Mouse (Mus musculus) spleen, adult 2 months (tissue): Measurements from ENCODE around the gene Cerk. TPM values are rescaled to one million over a fixed set of nuclear protein-coding genes. Genes with fewer than 3 reads are reported as not detected.
"Not testable (repeated sequence)": the region's sequence is repeated elsewhere in the genome, so short reads cannot be mapped to it uniquely, and the experiment has no call there.

Source experiments
- DNase-seq, 2 experiments: peaks; one replicate each; pipeline versions ENCODE4 v3.0.0 to v3.0.0-alpha.2; 2012 to 2021; ENCODE audit warnings: low spot score in 2 of 2, low read depth in 1 of 2
- H3K27ac ChIP-seq: fragments of 200-500 bp; 2 replicates; pipeline ENCODE4 v1.5.1; 2012; ENCODE audit warnings: low read length, inconsistent platforms; ENCODE audit not compliant: insufficient read depth
- H3K27me3 ChIP-seq: fragments of 200-500 bp; 2 replicates; pipeline ENCODE4 v1.6.1; 2012; ENCODE audit warnings: mild to moderate bottlenecking, moderate library complexity, low read length, inconsistent platforms; ENCODE audit not compliant: control insufficient read depth, insufficient read depth
- H3K36me3 ChIP-seq: fragments of 200-500 bp; 2 replicates; pipeline ENCODE4 v1.6.1; 2012; ENCODE audit warnings: mild to moderate bottlenecking, low read length, inconsistent platforms; ENCODE audit not compliant: control insufficient read depth, insufficient read depth
- H3K4me1 ChIP-seq: fragments of 200-500 bp; 2 replicates; pipeline ENCODE4 v1.6.1; 2011; ENCODE audit warnings: inconsistent platforms; ENCODE audit not compliant: control insufficient read depth, insufficient read depth, insufficient read length
- H3K4me3 ChIP-seq: fragments of 200-500 bp; 2 replicates; pipeline ENCODE4 v1.5.1; 2011; ENCODE audit warnings: mild to moderate bottlenecking, inconsistent platforms; ENCODE audit not compliant: insufficient read depth, insufficient read length; ENCODE audit errors: extremely low read depth
- CTCF ChIP-seq: fragments of 200-500 bp; IDR thresholded peaks from 2 replicates; pipeline ENCODE4 v1.5.1; 2011; ENCODE audit warnings: mild to moderate bottlenecking, inconsistent platforms; ENCODE audit not compliant: insufficient read depth, insufficient read length, insufficient replicate concordance; ENCODE audit errors: extremely low read depth
- POLR2A ChIP-seq: fragments of 200-500 bp; IDR thresholded peaks from 2 replicates; pipeline ENCODE4 v1.6.1; 2011; ENCODE audit warnings: low read depth, low read length, inconsistent platforms
- WGBS: fragments of 180-500 bp; shearing (Covaris S2); methylation state at CpG from one replicate; pipeline ENCODE4 v1.1.7; 2018; 5-methylcytosine and 5-hydroxymethylcytosine counted together
- polyA plus RNA-seq: library from polyadenylated mRNA; depleted of rRNA; stranded (reverse); fragments of >200 nt; gene quantifications from 2 replicates; pipeline ENCODE4 v1.2.3, GENCODE M21; 2012

Gene Cerk
- polyA plus RNA-seq, 1 experiment = 64.4 TPM

GRCm38 (mm10) chr15:86229088-86229487 lies 43.1 kb upstream of the Cerk start:
- TF ChIP-seq CTCF (no peak), POLR2A (no peak)
- WGBS = 93% methylated on average over 8 of the region's 8 CpGs
- no peaks in the 10 kb centered on the region for H3K36me3 ChIP-seq
- H3K4me1 ChIP-seq = peaks cover 5% of the 10 kb centered on the region; the same call in 1 of the 2 replicates
- no peaks in the 10 kb centered on the region for H3K27me3 ChIP-seq
- H3K4me3 ChIP-seq = no peak overlapping the region
- H3K27ac ChIP-seq = no peak overlapping the region
- no peak for DNase-seq

DNA sequence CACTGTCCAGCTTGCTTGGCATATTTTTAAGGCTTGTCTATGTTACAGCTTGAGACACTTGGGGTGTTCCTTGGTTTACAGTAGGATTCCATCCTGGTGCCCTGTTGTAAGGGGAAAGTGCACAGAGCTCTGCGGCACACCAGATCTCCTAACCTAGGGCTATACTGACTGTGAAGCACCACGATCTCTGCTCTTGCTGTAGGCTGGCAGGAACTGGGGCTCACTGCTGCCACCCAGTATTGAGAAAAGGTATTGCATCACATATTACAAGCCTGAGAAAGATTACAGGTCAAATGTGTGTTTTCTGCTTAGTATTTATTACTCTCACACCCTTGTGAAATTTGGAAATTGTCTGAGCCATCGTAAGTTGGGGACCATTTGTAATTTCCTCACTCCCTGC lies 42.2 kb upstream of the Cerk start:
- DNase-seq = peak in 1 of 2 experiments; percentile 46
- Histone ChIP-seq H3K4me1 (peaks cover 5% of the 10 kb centered on the region; the same call in 1 of the 2 replicates), H3K27ac (no peak overlapping the region), H3K4me3 (no peak overlapping the region), H3K36me3 (no peaks in the 10 kb centered on the region), H3K27me3 (no peaks in the 10 kb centered on the region)
- WGBS = 30% methylated on average over 3 of the region's 3 CpGs
- peak; percentile 44; the same call in 1 of the 2 replicates for TF ChIP-seq CTCF
- no peak for TF ChIP-seq POLR2A

DNA sequence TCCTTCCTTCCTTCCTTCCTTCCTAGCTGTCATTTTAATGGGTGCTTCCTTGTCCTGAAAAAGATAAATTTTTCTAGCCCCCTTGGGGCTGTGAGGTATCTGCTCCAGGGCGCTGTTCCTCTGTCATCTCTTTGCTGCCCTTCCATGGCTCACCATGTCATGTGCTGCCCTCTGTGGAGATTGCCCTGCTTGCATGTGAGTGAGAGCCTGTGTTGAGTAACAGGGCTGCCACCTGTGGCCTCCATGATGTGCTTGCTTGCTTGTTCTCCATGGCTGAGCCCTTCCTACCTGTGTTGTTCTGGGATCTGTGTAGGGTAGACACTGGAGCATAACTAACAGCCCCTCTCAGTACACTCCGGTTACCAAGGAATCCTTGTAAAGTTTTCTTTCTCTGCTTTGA lies 41.0 kb upstream of the Cerk start:
- Histone ChIP-seq H3K27ac (no peak overlapping the region), H3K4me3 (no peak overlapping the region), H3K27me3 (no peaks in the 10 kb centered on the region), H3K4me1 (peaks cover 5% of the 10 kb centered on the region; the same call in 1 of the 2 replicates), H3K36me3 (no peaks in the 10 kb centered on the region)
- TF ChIP-seq POLR2A (no peak), CTCF (no peak)
- WGBS = 88% methylated on average over 2 of the region's 2 CpGs
- no peak for DNase-seq

DNA sequence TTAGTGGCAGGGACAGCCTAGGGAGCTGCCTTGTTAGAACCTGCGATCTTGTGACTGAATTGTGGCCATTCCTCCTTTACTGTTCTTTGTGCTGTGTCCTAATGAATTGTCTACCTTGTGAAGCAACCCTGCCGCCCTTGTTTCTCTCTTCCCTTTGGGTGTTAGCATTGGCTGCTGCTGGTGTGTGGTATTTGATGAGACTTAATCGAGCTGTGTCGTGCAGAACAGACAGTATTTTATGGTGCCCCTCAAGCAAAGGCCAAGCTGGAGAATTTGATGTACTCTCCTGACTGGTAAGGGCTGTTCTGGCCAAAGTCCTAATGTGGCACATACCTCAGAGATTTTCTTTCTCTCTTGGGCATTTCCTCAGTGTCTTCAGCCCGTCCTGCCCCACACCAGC lies 40.3 kb upstream of the Cerk start:
- whole genome bisulfite sequencing = 87% methylated on average over 5 of the region's 5 CpGs
- Histone ChIP-seq H3K27ac (no peak overlapping the region), H3K27me3 (no peaks in the 10 kb centered on the region), H3K4me3 (no peak overlapping the region), H3K4me1 (peaks cover 3% of the 10 kb centered on the region; the same call in 1 of the 2 replicates), H3K36me3 (no peaks in the 10 kb centered on the region)
- TF ChIP-seq CTCF (no peak), POLR2A (no peak)
- no peak for DNase-seq

DNA sequence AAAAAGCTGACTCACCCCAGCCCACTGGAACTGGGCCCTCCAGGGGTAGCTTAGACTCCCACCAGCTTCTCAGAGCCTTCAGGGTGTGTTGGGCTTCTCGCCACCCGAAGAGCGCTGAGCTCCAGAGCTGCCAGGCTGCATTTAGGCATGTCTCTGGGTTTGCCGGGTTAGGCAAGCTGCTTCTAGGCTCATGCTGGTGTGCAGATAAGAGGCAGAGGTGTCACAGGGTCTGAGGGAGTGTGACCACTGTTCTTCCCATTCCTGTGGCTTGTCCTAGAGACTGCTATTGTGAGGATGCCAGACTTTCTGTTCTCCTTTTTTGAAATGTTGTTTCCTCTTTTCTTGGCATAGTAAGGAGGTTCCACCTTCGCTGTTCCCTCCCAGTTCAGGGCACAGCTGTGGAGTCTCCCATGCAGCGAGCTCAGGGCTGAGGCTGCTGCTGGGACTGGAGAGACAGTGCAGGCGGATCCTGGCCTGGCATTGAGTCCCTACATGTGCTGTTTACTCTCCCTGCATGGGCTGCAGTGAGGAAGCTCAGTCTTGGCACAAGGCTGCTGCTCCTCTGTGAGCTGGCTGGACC lies 39.1 kb upstream of the Cerk start:
- 37% methylated on average over 7 of the region's 7 CpGs for WGBS
- H3K4me1 ChIP-seq = peaks cover 3% of the 10 kb centered on the region; the same call in 1 of the 2 replicates

DNA sequence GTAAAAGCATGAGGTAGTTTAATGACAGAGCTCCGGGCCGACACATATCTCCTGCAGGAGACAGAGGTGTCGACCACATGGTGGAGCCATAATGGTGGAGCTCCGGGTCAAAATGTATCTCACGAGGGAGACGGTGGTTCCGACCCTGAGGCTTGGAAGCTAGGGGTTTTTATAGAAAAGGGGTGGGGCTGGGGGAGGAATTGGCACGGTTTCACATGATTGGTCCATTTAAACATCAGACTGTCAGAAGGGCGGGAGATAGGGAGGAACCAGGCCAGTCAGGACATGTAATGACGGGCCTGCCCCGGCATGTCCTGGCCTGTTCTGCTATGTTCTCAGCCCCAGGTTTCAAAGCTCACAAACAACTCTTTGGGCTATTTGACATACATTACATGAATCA lies 36.0 kb upstream of the Cerk start:
- 91% methylated on average over 11 of the region's 11 CpGs for WGBS
- H3K36me3 ChIP-seq, H3K4me1 ChIP-seq, H3K27ac ChIP-seq, H3K4me3 ChIP-seq, DNase-seq, H3K27me3 ChIP-seq: not testable (repeated sequence)

More for the DNA sequence above, 39.1 kb upstream of the Cerk start:
- no peaks in the 10 kb centered on the region for H3K27me3 ChIP-seq
- DNase-seq = no peak
- TF ChIP-seq POLR2A = no peak
- no peak for TF ChIP-seq CTCF
- H3K4me3 ChIP-seq = no peak overlapping the region
- no peaks in the 10 kb centered on the region for H3K36me3 ChIP-seq
- H3K27ac ChIP-seq = 0 out of 2 replicates have a peak overlapping the region, but pooled peaks have one; percentile 14

GRCm38 (mm10) chr15:86221369-86221768 lies 35.4 kb upstream of the Cerk start:
- TF ChIP-seq POLR2A (no peak), CTCF (no peak)
- DNase-seq = no peak
- no peaks in the 10 kb centered on the region for H3K27me3 ChIP-seq
- H3K4me1 ChIP-seq = peaks cover 6% of the 10 kb centered on the region; the same call in 1 of the 2 replicates
- H3K4me3 ChIP-seq = no peak overlapping the region
- 90% methylated on average over 4 of the region's 4 CpGs for WGBS
- H3K27ac ChIP-seq = no peak overlapping the region
- H3K36me3 ChIP-seq = no peaks in the 10 kb centered on the region

DNA sequence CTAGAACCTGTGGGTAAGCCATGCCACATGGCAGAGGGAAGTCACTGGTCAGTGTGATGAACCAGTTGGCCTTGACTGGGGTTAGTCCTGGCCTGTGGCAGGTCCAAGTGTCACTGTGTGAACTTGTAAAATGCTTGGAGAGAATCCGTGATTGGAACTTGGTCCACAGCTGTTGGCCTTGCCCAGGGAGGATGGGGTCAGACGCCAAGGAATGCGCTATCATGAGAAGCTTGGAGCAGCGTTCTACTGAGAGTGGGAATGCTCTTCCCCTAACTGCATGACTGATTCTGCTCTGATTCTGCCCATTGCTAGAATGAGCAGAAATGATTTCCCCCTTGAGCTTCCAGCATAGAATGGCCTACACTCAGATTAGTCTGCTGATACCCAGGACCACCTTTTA lies 34.8 kb upstream of the Cerk start:
- no peak overlapping the region for H3K4me3 ChIP-seq
- H3K27me3 ChIP-seq = no peaks in the 10 kb centered on the region
- WGBS = 93% methylated on average over 4 of the region's 4 CpGs
- TF ChIP-seq POLR2A (no peak), CTCF (no peak)
- no peaks in the 10 kb centered on the region for H3K36me3 ChIP-seq
- DNase-seq = no peak
- H3K27ac ChIP-seq = peak overlapping the region; percentile 58
- H3K4me1 ChIP-seq = peaks cover 6% of the 10 kb centered on the region; the same call in 1 of the 2 replicates
